In the genomic region with DNA sequence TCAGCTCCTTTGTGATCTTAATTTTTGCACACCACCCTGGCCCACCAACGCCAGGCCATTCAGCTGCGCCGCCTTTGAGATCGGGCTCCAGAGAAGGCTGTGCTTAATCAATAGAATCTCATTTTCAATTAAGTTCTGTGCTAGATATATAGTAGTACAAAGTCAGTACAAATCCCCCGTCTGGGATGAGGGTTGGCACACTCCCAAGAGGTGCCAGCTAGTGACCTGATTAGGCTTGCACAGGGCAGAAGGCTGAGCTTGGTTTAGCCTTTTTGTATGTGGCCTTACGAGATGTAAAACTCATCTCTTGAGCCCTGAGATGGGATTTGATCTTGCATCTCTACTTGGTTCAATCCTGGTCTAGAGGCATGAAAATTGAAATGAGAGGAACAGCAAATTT, we compare ENCODE assay signal across 19 mouse cellular contexts. TPM values are rescaled to one million over a fixed set of nuclear protein-coding genes. Genes with fewer than 3 reads are reported as not detected.
A peak's percentile ranks its signal among the peaks of the same experiment; 100 is the strongest.
DNase-seq lines count a peak whose midpoint lies in the region; ATAC-seq and TF ChIP-seq lines count a peak whose summit lies in the region.
"Had no signal": no experiment of that assay in that cellular context is flagged by ENCODE, and none has a peak within 500 bp of the region (broad histone marks: within the 10 kb centered on the region; RNA-seq: fewer than 3 reads in every experiment).

No protein-coding gene starts in this region.

- H3K9ac ChIP-seq in embryonic facial prominence, embryonic 12.5 days: no peak overlapping the region
- H3K9ac ChIP-seq: forebrain, embryonic 13.5 days; forebrain, embryonic 15.5 days; forebrain, postnatal 0 days had no signal

- H3K4me1 ChIP-seq in embryonic facial prominence, embryonic 10.5 days: peaks cover 59% of the 10 kb centered on the region
- H3K4me1 ChIP-seq in embryonic facial prominence, embryonic 12.5 days: peaks cover 69% of the 10 kb centered on the region
- H3K4me1 ChIP-seq in heart, embryonic 10.5 days: peaks cover 26% of the 10 kb centered on the region
- H3K4me1 ChIP-seq: forebrain, embryonic 13.5 days; forebrain, embryonic 15.5 days had no signal

- no peak for TF ChIP-seq CTCF in gastrocnemius, adult 2 months (IDR thresholded peaks at IDR 0.05)

- H3K9me3 ChIP-seq in embryonic facial prominence, embryonic 10.5 days: no peaks in the 10 kb centered on the region
- H3K9me3 ChIP-seq in embryonic facial prominence, embryonic 12.5 days: no peaks in the 10 kb centered on the region
- no peaks in the 10 kb centered on the region for H3K9me3 ChIP-seq in heart, embryonic 10.5 days
- H3K9me3 ChIP-seq: forebrain, embryonic 13.5 days; forebrain, embryonic 15.5 days; G1E had no signal

- no peak overlapping the region for H3K4me3 ChIP-seq in gastrocnemius, adult 2 months
- H3K4me3 ChIP-seq in embryonic facial prominence, embryonic 10.5 days: no peak overlapping the region
- H3K4me3 ChIP-seq in embryonic facial prominence, embryonic 12.5 days: no peak overlapping the region
- H3K4me3 ChIP-seq in heart, embryonic 10.5 days: no peak overlapping the region
- H3K4me3 ChIP-seq: forebrain, embryonic 13.5 days; forebrain, embryonic 15.5 days had no signal

- no peak overlapping the region for H3K4me2 ChIP-seq in embryonic facial prominence, embryonic 12.5 days (replicated peaks)
- H3K4me2 ChIP-seq: forebrain, embryonic 13.5 days; forebrain, embryonic 15.5 days had no signal

- peak; percentile 43 to 46 for DNase-seq in cerebellum, adult 18-20 months
- DNase-seq in cerebellum, postnatal 36 days: no peak
- DNase-seq in gastrocnemius, adult 2 months: peak; percentile 43
- no peak for DNase-seq in gastrocnemius, adult 8-10 months (ENCODE audit: low spot score in 2 of 2)
- DNase-seq in embryonic facial prominence, embryonic 10.5 days (ENCODE audit: low spot score): no peak
- DNase-seq in heart, embryonic 10.5 days (ENCODE audit: low spot score): no peak
- DNase-seq: adrenal gland, adult 8-10 months; adrenal gland, postnatal 14 days; adrenal gland, postnatal 36 days; cerebellum, postnatal 10 days; forebrain, postnatal 0 days had no signal

- 92% methylated on average over 6 of the region's 6 CpGs for WGBS in embryonic facial prominence, embryonic 10.5 days
- WGBS in embryonic facial prominence, embryonic 12.5 days: 84% methylated on average over 6 of the region's 6 CpGs
- WGBS in heart, embryonic 10.5 days: 93% methylated on average over 6 of the region's 6 CpGs

- ATAC-seq in embryonic facial prominence, embryonic 12.5 days (ENCODE audit: insufficient number of reproducible peaks, insufficient read depth, low FRiP score, low TSS enrichment): no peak
- ATAC-seq: activated CD4-positive, CD25-positive, alpha-beta regulatory T cell, adult 4 months; CD4-positive, CD25-positive, alpha-beta regulatory T cell, adult 4 months; forebrain, embryonic 13.5 days; forebrain, embryonic 15.5 days; forebrain, postnatal 0 days; Patski had no signal

- H3K36me3 ChIP-seq in embryonic facial prominence, embryonic 10.5 days (replicated peaks): peaks cover 94% of the 10 kb centered on the region
- peaks cover 53% of the 10 kb centered on the region for H3K36me3 ChIP-seq in embryonic facial prominence, embryonic 12.5 days
- H3K36me3 ChIP-seq in heart, embryonic 10.5 days: peaks cover 90% of the 10 kb centered on the region

- no peaks in the 10 kb centered on the region for H3K27me3 ChIP-seq in embryonic facial prominence, embryonic 10.5 days (replicated peaks; ENCODE audit: low read depth, poor library complexity, severe bottlenecking)
- H3K27me3 ChIP-seq in embryonic facial prominence, embryonic 12.5 days: no peaks in the 10 kb centered on the region
- no peaks in the 10 kb centered on the region for H3K27me3 ChIP-seq in heart, embryonic 10.5 days (ENCODE audit: insufficient read depth, poor library complexity, severe bottlenecking)
- H3K27me3 ChIP-seq: CH12.LX; forebrain, embryonic 13.5 days; forebrain, embryonic 15.5 days; Patski had no signal

- 0 out of 2 replicates have a peak overlapping the region, but pooled peaks have one; percentile 43 for H3K27ac ChIP-seq in gastrocnemius, adult 2 months
- H3K27ac ChIP-seq in embryonic facial prominence, embryonic 10.5 days (replicated peaks): 0 out of 2 replicates have a peak overlapping the region, but pooled peaks have one; percentile 88
- 0 out of 2 replicates have a peak overlapping the region, but pooled peaks have one; percentile 9 for H3K27ac ChIP-seq in embryonic facial prominence, embryonic 12.5 days
- no peak overlapping the region for H3K27ac ChIP-seq in heart, embryonic 10.5 days
- H3K27ac ChIP-seq: forebrain, embryonic 13.5 days; forebrain, embryonic 15.5 days had no signal

- intact Hi-C loops in gastrocnemius, adult 2 months (cut with DNase I): no loop called here

RNA-seq across cellular contexts. Expression of a gene that starts 47.5 kb away (rescaled TPM):
- total RNA-seq in gastrocnemius, adult 2 months (2021): 1 to 10 TPM; 4.9 to 7.2 TPM
- 1 to 10 TPM; 5.1 to 8.3 (median 5.5) TPM for total RNA-seq in gastrocnemius, adult 8-10 months (2022)
- polyA plus RNA-seq in embryonic facial prominence, embryonic 10.5 days (2016; fragmentation: Nextera tagmentation; extraction: Ambion mirVana): 17.5 and 17.7 TPM in 2 replicates
- 15.0 and 17.0 TPM in 2 replicates for polyA plus RNA-seq in embryonic facial prominence, embryonic 12.5 days (2016; fragmentation: Nextera tagmentation; extraction: Ambion mirVana)
- polyA plus RNA-seq in heart, embryonic 10.5 days (2016; fragmentation: Nextera tagmentation; extraction: Ambion mirVana): 12.7 and 13.9 TPM in 2 replicates

RNA-seq across cellular contexts. Expression of a gene that starts 47.6 kb away (rescaled TPM):
- total RNA-seq in gastrocnemius, adult 2 months (2021): 10 to 100 TPM; 31.2 to 34.7 TPM
- total RNA-seq in gastrocnemius, adult 8-10 months (2022): 10 to 100 TPM; 35.8 to 37.3 (median 37.0) TPM
- polyA plus RNA-seq in embryonic facial prominence, embryonic 10.5 days (2016; fragmentation: Nextera tagmentation; extraction: Ambion mirVana): 141 and 158 TPM in 2 replicates
- polyA plus RNA-seq in embryonic facial prominence, embryonic 12.5 days (2016; fragmentation: Nextera tagmentation; extraction: Ambion mirVana): 134 TPM in 2 replicates
- polyA plus RNA-seq in heart, embryonic 10.5 days (2016; fragmentation: Nextera tagmentation; extraction: Ambion mirVana): 60.1 and 72.5 TPM in 2 replicates

Comparison
In these comparisons a context has a peak if more than half of its experiments do, and no peak if none do; other contexts are left out.
1. DNase-seq: peak in cerebellum, adult 18-20 months (2 of 2) and gastrocnemius, adult 2 months (single experiment); none in cerebellum, postnatal 36 days (0 of 2), gastrocnemius, adult 8-10 months (0 of 2), embryonic facial prominence, embryonic 10.5 days (single experiment) and heart, embryonic 10.5 days (single experiment).